Mouse (Mus musculus) frontal cortex, postnatal 25 days (tissue): ENCODE data around the gene Rngtt.

Source experiments
- DNase-seq, 2 experiments: peaks; one replicate each; pipeline ENCODE4 v3.0.0; 2022; ENCODE audit warnings: low spot score in 2 of 2

The Rngtt gene

GRCm38 (mm10) chr4:33514108-33515000, 204.2 kb downstream of the Rngtt start:
- DNase-seq, result no peak

GRCm38 (mm10) chr4:33520196-33520595, 210.1 kb downstream of the Rngtt start:
- no peak for DNase-seq

GRCm38 (mm10) chr4:33520938-33521337, 210.8 kb downstream of the Rngtt start:
- no peak for DNase-seq

- DNase-seq, result no peak
These were observed 213.7 kb downstream of the Rngtt start for GRCm38 (mm10) chr4:33523774-33524173.

GRCm38 (mm10) chr4:33524481-33525141, 214.5 kb downstream of the Rngtt start:
- peak in 1 of 2 experiments; percentile 39 for DNase-seq

- no peak for DNase-seq
These were observed 215.2 kb downstream of the Rngtt start for GRCm38 (mm10) chr4:33525272-33525671.

- no peak for DNase-seq
These were observed 216.0 kb downstream of the Rngtt start for GRCm38 (mm10) chr4:33526092-33526491.

GRCm38 (mm10) chr4:33526675-33527074, 216.6 kb downstream of the Rngtt start:
- peak; percentile 21 to 26 for DNase-seq

GRCm38 (mm10) chr4:33532596-33532995, 222.5 kb downstream of the Rngtt start:
- DNase-seq, result no peak

GRCm38 (mm10) chr4:33544755-33545576, 234.9 kb downstream of the Rngtt start:
- no peak for DNase-seq

- DNase-seq, result no peak
These were observed 235.4 kb downstream of the Rngtt start for GRCm38 (mm10) chr4:33545577-33545879.

- no peak for DNase-seq
These were observed 236.2 kb downstream of the Rngtt start for GRCm38 (mm10) chr4:33546278-33546677.

GRCm38 (mm10) chr4:33547315-33547929, 237.3 kb downstream of the Rngtt start:
- DNase-seq, result no peak

GRCm38 (mm10) chr4:33549606-33550005, 239.5 kb downstream of the Rngtt start:
- DNase-seq, result no peak
